Mouse (Mus musculus): ENCODE measurements around the gene Mrps11.

DNA sequence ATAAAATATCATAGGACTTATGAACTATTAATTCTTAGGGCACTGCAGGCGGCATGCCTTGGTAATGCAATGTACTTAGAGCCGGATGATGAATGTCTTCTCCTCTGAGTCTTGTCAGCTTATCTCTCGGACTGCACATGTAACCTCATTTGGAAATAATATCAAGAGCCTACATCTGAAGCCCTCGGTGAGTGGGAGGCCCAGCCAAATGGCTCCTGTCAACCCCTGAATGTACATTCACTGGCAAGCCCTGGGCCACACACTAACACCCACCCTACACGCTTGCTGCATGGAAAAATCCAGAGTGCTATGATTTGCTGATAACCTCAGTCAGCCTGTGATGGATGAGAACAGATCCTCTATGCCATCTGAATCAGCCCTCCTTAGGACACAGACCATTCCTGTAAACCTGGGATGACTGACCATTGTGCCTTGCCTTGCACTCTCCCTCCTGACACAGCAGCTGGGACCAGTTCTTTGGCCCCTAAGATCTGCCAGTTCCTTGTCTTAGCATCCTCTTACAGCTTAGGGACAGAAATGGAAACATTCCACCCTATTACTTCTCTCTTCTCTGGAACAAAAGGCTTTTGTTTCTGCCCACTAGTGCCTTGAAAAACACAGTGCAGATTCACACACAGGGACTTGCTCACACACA is 39.1 kb upstream of the Mrps11 start:
- no peak for TF ChIP-seq NRF1 (IDR thresholded peaks at IDR 0.05; ENCODE audit: low read depth, low read length)
- TF ChIP-seq RAD21 (IDR thresholded peaks at IDR 0.05; ENCODE audit: low read depth, low read length), result no peak
- no peak for TF ChIP-seq TBP (conservative IDR thresholded peaks at IDR 0.05; ENCODE audit: low read depth, low read length)
